Mouse (Mus musculus) kidney, adult 2 months (tissue): ENCODE data around the gene Ptgir.

Source experiments
- CTCF ChIP-seq: fragments of 200-500 bp; conservative IDR thresholded peaks from 2 replicates; pipeline ENCODE4 v1.5.1; 2011; ENCODE audit warnings: low read depth, mild to moderate bottlenecking, control low read depth, low read length, moderate library complexity, mixed read lengths; ENCODE audit not compliant: insufficient read depth, insufficient read length
- POLR2A ChIP-seq: fragments of 200-500 bp; IDR thresholded peaks from one replicate; pipeline ENCODE4 v1.6.1; 2011; ENCODE audit warnings: low read depth, low read length, control low read depth

DNA sequence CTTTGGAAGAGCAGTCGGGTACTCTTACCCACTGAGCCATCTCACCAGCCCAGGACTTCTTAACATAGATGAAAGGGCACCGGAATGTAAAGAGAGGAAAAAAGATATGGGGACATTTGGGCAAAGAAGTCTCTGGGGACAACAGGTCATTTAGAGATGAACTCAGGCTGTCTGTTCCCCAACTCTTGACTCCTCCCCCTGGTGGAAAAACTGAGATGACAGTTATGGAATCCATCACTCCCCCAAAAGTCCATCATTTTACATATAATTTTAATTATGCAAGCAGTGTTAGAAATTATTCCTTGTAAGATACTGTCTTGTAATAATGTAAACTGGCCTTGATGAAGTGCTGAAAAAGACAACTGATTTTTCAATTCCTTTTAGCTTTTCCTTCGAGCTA, 28.6 kb upstream of the Ptgir start:
- TF ChIP-seq CTCF = no peak
- no peak for TF ChIP-seq POLR2A
